Mouse (Mus musculus) ES-Bruce4 (cell line): Measurements from ENCODE around the gene Gpr62.

Source experiments
- CTCF ChIP-seq: IDR thresholded peaks from one replicate; pipeline ENCODE4 v1.8.1; 2011; ENCODE audit warnings: low read depth, low read length
- POLR2A ChIP-seq: IDR thresholded peaks from one replicate; pipeline ENCODE4 v1.8.1; 2011; ENCODE audit warnings: low read length; ENCODE audit not compliant: insufficient read depth

DNA sequence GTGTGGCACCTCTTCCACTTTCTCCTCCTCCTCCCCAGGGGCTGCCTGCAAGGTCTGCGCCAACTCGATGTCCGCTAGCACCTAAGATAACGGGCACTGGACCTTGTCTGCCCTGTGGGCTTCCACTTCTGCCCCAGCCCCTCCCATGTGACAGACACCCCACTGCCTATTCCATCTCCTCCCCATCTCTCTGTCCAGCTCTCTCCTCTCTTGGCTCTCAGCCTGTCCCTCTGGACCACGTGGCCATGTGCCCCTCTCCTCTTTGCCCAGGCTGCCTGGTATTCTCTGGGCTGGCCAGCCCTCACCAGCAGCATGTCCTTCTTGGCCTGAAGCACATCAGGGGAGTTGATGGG is 8.0 kb upstream of the Gpr62 start:
- TF ChIP-seq CTCF (no peak), POLR2A (no peak)
